Mouse (Mus musculus): ENCODE measurements around the gene Gm11032.

- TF ChIP-seq GATA1 (IDR thresholded peaks at IDR 0.05; ENCODE audit: borderline replicate concordance, low read length) (no peak), FLI1 (IDR thresholded peaks at IDR 0.05; ENCODE audit: low read length) (no peak)
Measured at GRCm38 (mm10) chr11:4634395-4634794, 14.5 kb downstream of the Gm11032 start.
